Mouse (Mus musculus) adrenal gland, postnatal 14 days (tissue): ENCODE data around the gene Tnpo1. TPM values are rescaled to one million over a fixed set of nuclear protein-coding genes. Genes with fewer than 3 reads are reported as not detected.
"Not testable (repeated sequence)": the region's sequence is repeated elsewhere in the genome, so short reads cannot be mapped to it uniquely, and the experiment has no call there.

Experiments used
- DNase-seq: peaks from one replicate; pipeline ENCODE4 v3.0.0; 2021; ENCODE audit warnings: mixed read lengths
- total RNA-seq: library from RNA; stranded (reverse); gene quantifications from 2 replicates; pipeline ENCODE4 v1.2.3, GENCODE M21; 2021

Tnpo1 gene
- total RNA-seq, 1 experiment from 2014 or later = 119 TPM

GRCm38 (mm10) chr13:98890137-98890870, 35.9 kb downstream of the Tnpo1 start:
- peak; percentile 82 for DNase-seq

DNA sequence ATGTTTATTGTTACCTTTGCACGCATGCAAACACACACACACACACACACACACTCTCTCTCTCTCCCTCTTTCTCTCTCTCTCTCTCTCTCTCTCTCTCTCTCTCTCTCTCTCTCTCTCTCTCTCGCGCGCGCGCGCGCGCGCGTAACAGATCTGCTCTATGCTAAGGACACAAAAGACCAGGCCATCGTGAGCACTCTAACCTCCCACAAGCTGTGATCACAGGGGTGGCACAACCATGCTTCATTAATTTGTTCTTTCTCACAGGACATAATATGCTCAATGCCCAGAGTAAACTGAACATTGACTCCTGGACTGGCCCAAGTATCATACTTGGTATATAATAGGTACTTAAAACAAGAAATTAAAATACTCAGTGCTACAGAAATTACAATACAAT, 37.0 kb downstream of the Tnpo1 start:
- DNase-seq = no peak

DNA sequence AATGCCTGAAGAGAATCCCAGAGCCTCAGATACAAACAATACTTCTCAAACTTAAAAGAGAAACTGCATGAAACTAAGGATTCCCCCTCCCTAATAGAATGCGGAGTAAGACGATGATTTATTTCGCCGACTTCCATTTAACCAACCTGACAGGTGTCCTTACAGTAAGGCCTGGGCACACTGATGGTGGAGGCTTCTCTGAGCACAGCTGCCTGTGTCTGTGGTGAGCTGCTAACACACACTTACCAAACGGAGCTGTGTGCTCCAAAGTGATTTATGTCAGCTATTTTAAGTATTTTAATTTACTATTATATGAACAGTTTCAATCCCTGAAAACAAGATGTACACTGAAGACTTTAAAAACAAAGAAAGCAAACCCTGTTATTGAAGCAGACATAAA, 42.4 kb downstream of the Tnpo1 start:
- no peak for DNase-seq

GRCm38 (mm10) chr13:98881991-98882390, 44.2 kb downstream of the Tnpo1 start:
- no peak for DNase-seq

DNA sequence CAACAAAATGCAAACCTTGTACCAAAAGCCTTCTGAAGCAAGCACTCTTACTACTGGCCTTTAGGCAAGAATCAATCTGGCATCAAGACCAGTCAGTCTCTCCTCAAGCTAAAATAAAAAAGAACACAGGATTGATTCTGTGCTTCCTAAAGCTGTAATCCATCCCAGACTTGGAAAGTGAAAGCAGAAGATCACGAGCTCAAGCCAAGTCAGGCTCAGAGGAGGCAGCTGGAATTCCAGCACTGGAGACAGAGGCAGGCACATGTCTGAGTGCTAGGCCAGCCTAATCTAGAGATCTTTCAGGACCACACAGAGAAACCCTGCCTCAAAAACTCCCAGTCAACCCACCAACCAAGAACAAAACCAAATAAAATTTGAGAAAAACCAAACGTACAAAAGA, 45.8 kb downstream of the Tnpo1 start:
- no peak for DNase-seq

GRCm38 (mm10) chr13:98879422-98879821, 46.8 kb downstream of the Tnpo1 start:
- DNase-seq = no peak

DNA sequence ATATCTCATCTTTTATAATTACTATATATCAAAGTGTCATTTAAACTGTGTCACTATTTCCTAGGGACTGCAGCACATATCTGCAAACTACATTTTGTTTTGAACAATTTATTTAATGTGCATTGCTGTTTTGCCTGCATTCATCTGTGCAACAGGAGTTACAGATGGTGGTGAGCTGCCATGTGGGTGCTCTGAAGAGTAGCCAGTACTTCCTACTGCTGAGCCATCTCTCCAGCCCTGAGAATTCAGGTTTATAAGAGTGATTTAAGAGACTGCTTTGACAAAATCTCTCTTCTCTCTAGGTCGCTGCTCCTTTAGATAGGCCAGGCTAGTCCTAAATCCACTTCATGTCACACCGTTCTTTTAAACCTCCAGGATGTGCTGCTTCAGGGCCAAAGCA, 49.0 kb downstream of the Tnpo1 start:
- DNase-seq = no peak

DNA sequence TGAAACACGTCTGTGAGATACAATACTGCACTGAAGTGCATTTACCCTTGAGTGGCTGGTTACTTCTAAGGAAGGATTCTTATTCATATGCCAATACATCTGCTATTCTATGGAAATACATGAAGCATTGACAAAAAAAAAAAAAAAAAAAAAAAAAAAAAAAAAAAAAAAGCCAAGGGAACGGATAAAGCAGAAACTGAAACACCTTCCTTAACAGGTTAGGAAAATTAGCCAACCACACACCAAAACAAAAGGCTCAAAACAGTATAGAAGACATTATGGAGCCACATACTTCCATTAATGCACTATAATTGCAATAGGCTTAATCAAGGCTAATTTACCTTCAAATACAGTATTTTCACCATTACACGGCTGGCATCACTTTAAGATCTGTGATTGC, 51.5 kb downstream of the Tnpo1 start:
- DNase-seq = no peak

- DNase-seq = no peak
Measured at GRCm38 (mm10) chr13:98872273-98872847, 53.8 kb downstream of the Tnpo1 start.

DNA sequence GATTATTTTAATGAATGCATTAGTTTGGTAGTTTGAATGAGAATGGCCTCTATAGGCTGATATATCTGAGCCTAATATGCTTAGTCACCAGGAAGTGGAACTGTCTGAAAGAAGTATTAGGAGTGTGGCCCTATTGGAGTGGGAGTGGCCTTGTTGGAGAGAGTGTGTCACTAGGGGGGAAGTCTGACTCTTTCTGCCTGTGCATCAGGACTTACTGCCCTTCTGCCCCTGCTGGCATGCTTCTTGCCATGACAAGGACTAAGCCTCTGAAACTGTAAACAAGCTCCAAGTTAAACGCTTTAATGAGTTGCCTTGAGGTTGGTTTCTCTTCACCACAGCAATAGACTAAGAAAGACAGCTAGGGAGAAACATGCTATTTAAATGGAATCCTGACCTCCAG, 54.9 kb downstream of the Tnpo1 start:
- peak; percentile 49 for DNase-seq

- DNase-seq = no peak
Measured at GRCm38 (mm10) chr13:98868236-98868923, 57.8 kb downstream of the Tnpo1 start.

DNA sequence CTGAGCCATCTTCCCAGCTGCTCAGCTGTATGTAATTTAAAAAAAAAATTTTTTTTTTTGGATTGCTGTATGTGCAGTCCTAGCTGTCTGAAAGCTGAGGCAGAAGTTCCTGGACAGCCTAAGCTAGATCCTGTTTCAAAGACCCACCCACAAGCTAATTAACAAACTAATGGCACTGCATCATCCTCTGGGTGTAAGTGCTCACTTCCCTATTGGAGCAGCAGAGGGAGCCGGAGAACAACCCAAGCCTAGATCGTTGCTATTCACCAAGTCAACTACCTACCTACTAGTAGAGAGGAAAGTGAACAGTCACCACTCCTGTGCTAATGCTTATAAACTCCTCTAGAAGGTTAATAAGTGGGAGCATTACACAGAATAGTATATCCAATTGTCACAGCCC, 58.4 kb downstream of the Tnpo1 start:
- DNase-seq = peak; percentile 54

GRCm38 (mm10) chr13:98855291-98855690, 70.9 kb downstream of the Tnpo1 start:
- DNase-seq = no peak

DNA sequence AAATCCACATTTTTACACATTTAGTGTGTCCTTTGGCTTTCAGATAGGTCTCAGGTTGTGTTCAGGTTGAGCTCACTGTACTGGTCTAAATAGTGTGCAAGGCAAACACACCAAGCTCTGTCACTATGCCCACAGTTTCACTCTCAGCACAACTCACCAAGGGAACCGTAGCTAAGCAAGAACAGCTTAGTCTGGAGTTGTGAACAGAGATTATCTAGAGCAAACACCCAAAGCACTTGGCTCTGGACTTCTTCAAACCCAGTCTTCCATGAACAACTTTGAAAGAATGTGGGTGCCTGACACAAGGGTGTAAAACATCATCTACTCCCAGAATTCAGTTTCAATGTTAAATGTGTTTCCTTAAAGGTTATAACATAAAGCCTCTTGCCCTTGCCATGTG, 80.4 kb downstream of the Tnpo1 start:
- DNase-seq = no peak

DNA sequence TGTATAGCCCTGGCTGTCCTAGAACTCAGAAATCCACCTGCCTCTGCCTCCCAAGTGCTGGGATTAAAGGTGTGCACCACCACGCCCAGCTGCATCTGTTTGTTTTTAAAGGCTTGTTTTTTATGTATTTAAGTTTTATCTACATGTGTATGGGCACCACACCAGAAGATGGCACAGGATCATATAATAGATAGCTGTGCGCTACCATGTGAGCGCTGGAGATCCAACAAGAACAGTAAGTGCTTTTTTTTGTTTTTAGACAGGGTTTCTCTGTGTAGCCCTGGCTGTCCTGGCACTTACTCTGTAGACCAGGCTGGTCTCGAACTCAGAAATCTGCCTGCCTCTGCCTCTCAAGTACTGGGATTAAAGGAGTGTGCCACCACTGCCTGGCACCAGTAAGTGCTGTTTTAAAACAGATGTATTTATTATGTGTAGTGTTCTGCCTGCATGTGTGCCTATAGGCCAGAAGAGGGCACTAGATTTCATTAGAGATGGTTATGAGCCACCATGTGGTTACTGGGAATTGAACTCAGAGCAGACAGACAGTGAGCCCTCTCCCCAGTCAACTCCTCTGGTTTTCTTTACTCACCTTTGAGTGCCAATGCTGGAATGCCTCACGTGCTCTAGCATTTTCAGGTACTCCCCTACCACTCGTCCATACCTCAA, 89.6 kb downstream of the Tnpo1 start:
- DNase-seq = no peak

- DNase-seq = no peak
Measured at GRCm38 (mm10) chr13:98835740-98836139, 90.4 kb downstream of the Tnpo1 start.

DNA sequence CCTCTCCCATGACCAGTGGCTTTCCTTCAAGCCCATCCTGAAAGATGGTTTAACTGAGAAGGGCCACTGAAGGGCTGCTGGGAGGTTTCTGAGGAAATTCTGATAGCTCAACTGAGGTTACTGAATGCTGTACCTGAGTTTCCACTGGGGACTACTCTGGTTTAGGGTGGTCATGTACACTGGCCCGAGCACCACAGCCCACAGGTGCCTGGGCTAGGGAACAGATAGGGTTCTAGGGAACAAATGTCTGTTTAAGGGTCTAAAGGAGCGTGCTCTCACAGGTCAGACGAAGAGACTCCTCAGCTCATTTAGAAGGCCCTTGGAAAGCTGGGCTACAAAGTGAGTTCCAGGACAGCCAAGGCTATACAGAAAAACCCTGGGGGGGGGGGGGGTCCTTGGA, 91.5 kb downstream of the Tnpo1 start:
- DNase-seq = no peak

GRCm38 (mm10) chr13:98834199-98834598, 92.0 kb downstream of the Tnpo1 start:
- no peak for DNase-seq

DNA sequence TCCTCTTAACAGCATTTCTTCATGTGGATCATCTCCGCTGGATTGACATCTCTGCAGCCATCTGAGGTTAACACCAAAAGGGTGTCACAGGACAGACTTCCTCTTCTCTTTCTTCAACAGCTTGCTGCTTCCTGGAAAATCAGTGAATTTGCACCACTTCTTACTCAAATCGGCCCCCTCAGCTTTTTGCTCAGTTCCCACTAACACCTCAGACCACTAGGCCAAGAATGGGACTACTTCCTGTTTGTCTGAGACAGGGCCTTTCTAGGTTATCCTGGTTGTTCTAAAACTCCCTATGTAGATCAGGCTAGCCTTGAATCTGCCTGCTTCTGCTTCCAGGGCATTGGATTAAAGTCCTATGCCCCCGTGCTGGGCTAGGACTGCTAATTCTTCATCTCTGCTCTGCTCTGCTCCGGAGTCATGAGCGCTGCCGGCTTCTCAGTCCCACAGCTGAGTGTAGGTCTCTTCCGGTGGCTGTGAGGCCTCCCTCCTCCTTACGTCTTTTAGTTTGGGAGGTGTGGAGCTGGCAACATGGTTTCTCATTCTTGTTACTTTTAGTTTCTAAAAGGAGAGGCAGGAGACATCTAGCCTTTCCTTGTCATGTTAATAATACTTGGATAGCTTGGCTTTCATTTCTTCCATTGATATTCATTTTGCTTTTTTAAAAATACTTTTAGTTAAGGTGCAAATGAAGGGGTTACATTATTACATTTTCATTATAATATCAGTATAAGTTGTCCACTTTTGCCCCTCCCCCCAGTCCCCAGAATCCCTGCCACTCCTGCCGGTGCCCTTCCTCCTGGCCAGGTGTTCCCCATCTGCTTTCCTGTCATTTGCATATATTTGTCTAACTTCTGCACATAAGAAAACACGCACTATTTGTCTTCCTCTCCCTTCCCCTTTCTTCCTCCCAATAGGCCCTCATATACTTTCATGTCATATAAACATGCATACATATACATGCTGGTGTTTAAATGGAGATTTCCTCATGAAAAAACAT, 93.4 kb downstream of the Tnpo1 start:
- no peak for DNase-seq

DNA sequence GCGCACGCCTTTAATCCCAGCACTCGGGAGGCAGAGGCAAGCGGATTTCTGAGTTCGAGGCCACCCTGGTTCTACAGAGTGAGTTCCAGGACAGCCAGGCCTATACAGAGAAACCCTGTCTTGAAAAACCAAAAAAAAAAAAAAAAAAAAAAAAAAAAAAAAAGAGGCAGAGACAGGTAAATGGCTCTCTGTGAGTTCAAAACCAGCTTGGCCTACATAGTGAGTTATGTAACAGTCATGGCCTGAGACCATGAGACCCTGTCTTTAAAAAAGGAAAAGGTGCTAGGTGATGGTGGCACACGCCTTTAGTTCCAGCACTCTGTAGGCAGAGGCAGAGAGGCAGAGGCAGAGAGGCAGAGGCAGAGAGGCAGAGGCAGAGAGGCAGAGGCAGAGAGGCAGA, 97.2 kb downstream of the Tnpo1 start:
- DNase-seq = not testable (repeated sequence)

GRCm38 (mm10) chr13:98825574-98825973, 100.6 kb downstream of the Tnpo1 start:
- no peak for DNase-seq

DNA sequence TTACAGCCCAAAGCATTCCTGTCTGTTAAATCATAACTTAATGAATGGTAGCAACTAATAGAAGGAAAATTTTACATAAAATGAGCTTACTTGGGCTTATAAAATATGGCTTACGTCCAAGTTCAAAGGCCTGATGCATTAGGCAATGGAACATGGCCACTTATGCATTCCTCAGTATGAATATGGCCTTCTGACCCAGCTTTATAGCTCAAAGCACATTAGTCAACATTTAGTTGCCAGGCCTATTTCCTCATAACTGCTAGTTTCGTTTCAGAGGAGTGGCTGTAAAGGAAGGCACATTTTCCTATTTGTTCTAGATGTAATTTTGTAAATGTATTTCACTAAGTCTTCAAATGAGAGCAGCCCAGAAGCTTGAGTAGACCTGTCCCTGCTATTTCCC, 107.1 kb downstream of the Tnpo1 start:
- DNase-seq = no peak
